ENCODE assay signal across 9 mouse cellular contexts in the genomic region with DNA sequence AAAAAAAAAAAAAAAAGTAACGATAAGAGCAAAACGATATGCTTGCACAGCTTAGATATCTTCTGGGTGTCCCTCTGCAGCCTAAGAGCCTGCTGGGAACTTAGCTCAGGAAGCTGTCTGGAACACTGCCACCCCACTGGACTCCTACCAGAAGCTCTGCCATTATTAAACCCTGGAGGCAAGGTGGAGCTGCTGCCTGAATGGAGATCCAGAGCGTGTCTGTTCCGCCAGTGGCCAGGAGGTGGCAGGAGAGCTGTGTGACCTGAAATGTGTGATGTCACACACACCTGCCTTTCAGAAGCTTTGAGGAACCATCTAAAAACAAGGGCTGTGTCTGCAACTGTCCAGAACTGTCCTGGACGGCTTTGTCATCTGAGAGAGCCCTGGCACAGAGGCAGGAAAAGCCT. TPM values are rescaled to one million over a fixed set of nuclear protein-coding genes. Genes with fewer than 3 reads are reported as not detected.
DNase-seq lines count a peak whose midpoint lies in the region; ATAC-seq and TF ChIP-seq lines count a peak whose summit lies in the region.
"Had no signal": no experiment of that assay in that cellular context is flagged by ENCODE, and none has a peak within 500 bp of the region (broad histone marks: within the 10 kb centered on the region; RNA-seq: fewer than 3 reads in every experiment).

No protein-coding gene starts in this region.

- no peaks in the 10 kb centered on the region for H3K27me3 ChIP-seq in forebrain, embryonic 16.5 days (replicated peaks; ENCODE audit: control insufficient read depth, insufficient read depth, low read length)
- no peaks in the 10 kb centered on the region for H3K27me3 ChIP-seq in lung, embryonic 16.5 days (ENCODE audit: control insufficient read depth, insufficient read depth, low read depth, low read length)
- H3K27me3 ChIP-seq: limb, embryonic 15.5 days had no signal

- H3K4me1 ChIP-seq in ES-E14 (ENCODE audit: control insufficient read depth in 2 of 2, insufficient read depth in 2 of 2, low read length in 2 of 2, poor library complexity in 1 of 2), result no peaks in the 10 kb centered on the region
- H3K4me1 ChIP-seq in forebrain, embryonic 16.5 days (replicated peaks; ENCODE audit: control insufficient read depth, insufficient read depth, low read length), result no peaks in the 10 kb centered on the region
- H3K4me1 ChIP-seq in lung, embryonic 16.5 days (replicated peaks; ENCODE audit: control insufficient read depth, insufficient read depth, low read length), result no peaks in the 10 kb centered on the region

- peak; percentile 55; the same call in 1 of the 2 replicates for ATAC-seq in forebrain, embryonic 16.5 days
- ATAC-seq in hematopoietic stem cell, adult 5-6 weeks (replicated peaks in 1 of 2; ENCODE audit: insufficient read depth in 1 of 2, low FRiP score in 2 of 2, low TSS enrichment in 1 of 2, low read depth in 1 of 2, poor library complexity in 2 of 2, severe bottlenecking in 2 of 2), result peak; percentile 97 to 98
- ATAC-seq in lung, embryonic 16.5 days (ENCODE audit: low read depth), result peak; percentile 69

- peak; percentile 76 for DNase-seq in ES-E14 (ENCODE audit: low read depth, low spot score)
- DNase-seq in cerebellum, adult 11 months, result peak; percentile 82
- DNase-seq in layer of hippocampus, adult 9-10 months (ENCODE audit: low spot score), result peak; percentile 67
- DNase-seq in ovary, postnatal 36 days (ENCODE audit: low spot score), result peak; percentile 79
- peak; percentile 85 for DNase-seq in thymus, postnatal 14 days

- in situ Hi-C loops in ES-E14 (cut with MboI; ENCODE audit: low sequenced_read_pairs in 2 of 2, unreplicated experiment in 2 of 2), result no loop called here

- no peak overlapping the region for H3K9ac ChIP-seq in ES-E14 (ENCODE audit: insufficient read depth, low read depth, low read length, poor library complexity, severe bottlenecking)
- H3K9ac ChIP-seq in forebrain, embryonic 16.5 days (replicated peaks; ENCODE audit: low read depth, low read length), result no peak overlapping the region
- H3K9ac ChIP-seq in lung, embryonic 16.5 days (ENCODE audit: low read length), result no peak overlapping the region
- H3K9ac ChIP-seq: limb, embryonic 15.5 days had no signal

- no peak overlapping the region for H3K27ac ChIP-seq in ES-E14 (ENCODE audit: insufficient read depth, low read depth, low read length, poor library complexity, severe bottlenecking)
- no peak overlapping the region for H3K27ac ChIP-seq in forebrain, embryonic 16.5 days (ENCODE audit: low read length)
- H3K27ac ChIP-seq in lung, embryonic 16.5 days (ENCODE audit: low read length), result no peak overlapping the region
- H3K27ac ChIP-seq: limb, embryonic 15.5 days had no signal

- H3K4me2 ChIP-seq in forebrain, embryonic 16.5 days (ENCODE audit: low read length), result no peak overlapping the region
- no peak overlapping the region for H3K4me2 ChIP-seq in lung, embryonic 16.5 days (ENCODE audit: low read depth, low read length)
- H3K4me2 ChIP-seq: limb, embryonic 15.5 days had no signal

- no peaks in the 10 kb centered on the region for H3K36me3 ChIP-seq in ES-E14 (ENCODE audit: control insufficient read depth, insufficient read depth, low read length, poor library complexity, severe bottlenecking)
- no peaks in the 10 kb centered on the region for H3K36me3 ChIP-seq in forebrain, embryonic 16.5 days (ENCODE audit: control insufficient read depth, insufficient read depth)
- no peaks in the 10 kb centered on the region for H3K36me3 ChIP-seq in lung, embryonic 16.5 days (ENCODE audit: control insufficient read depth, insufficient read depth, low read length)
- H3K36me3 ChIP-seq: limb, embryonic 15.5 days had no signal

- WGBS in forebrain, embryonic 16.5 days, result 35% methylated on average over 5 of the region's 5 CpGs
- 36% methylated on average over 5 of the region's 5 CpGs for WGBS in lung, embryonic 16.5 days

- H3K4me3 ChIP-seq in ES-E14 (ENCODE audit: insufficient read depth in 1 of 2, low read depth in 1 of 2, low read length in 2 of 2, poor library complexity in 1 of 2, severe bottlenecking in 1 of 2), result no peak overlapping the region
- no peak overlapping the region for H3K4me3 ChIP-seq in forebrain, embryonic 16.5 days (replicated peaks; ENCODE audit: low read length)
- no peak overlapping the region for H3K4me3 ChIP-seq in lung, embryonic 16.5 days (ENCODE audit: low read length)
- H3K4me3 ChIP-seq: limb, embryonic 15.5 days had no signal

- H3K9me3 ChIP-seq in ES-E14 (ENCODE audit: control insufficient read depth, insufficient read depth, low read depth, low read length), result no peaks in the 10 kb centered on the region
- H3K9me3 ChIP-seq in forebrain, embryonic 16.5 days (ENCODE audit: control insufficient read depth, low read length), result no peaks in the 10 kb centered on the region
- H3K9me3 ChIP-seq in lung, embryonic 16.5 days (ENCODE audit: control insufficient read depth, low read length), result no peaks in the 10 kb centered on the region
- H3K9me3 ChIP-seq: limb, embryonic 15.5 days had no signal

TF ChIP-seq in ES-E14, 5 proteins besides CTCF, POLR2A, EP300 and RAD21:
- TF ChIP-seq ZC3H11A (IDR thresholded peaks at IDR 0.05; ENCODE audit: borderline replicate concordance, low read depth, low read length) (0 out of 2 replicates have a peak, but pooled peaks have one; percentile 1), HCFC1 (IDR thresholded peaks at IDR 0.05; ENCODE audit: borderline replicate concordance, insufficient read depth, low read length) (no peak)

RNA-seq across cellular contexts. Expression of a gene that starts 13.6 kb away (rescaled TPM):
- total RNA-seq in ES-E14 (2012; rRNA removed), result 27.2 and 27.4 TPM in 2 replicates
- polyA plus RNA-seq in forebrain, embryonic 16.5 days (2015; fragmentation: Nextera tagmentation; extraction: Ambion mirVana), result 30.5 and 34.4 TPM in 2 replicates
- total RNA-seq in hematopoietic stem cell, adult 5-6 weeks (2017), result 33.9 and 34.1 TPM in 2 replicates
- polyA plus RNA-seq in lung, embryonic 16.5 days (2015; fragmentation: Nextera tagmentation; extraction: Ambion mirVana), result 43.9 and 44.3 TPM in 2 replicates
